Mouse (Mus musculus) liver, postnatal 0 days (tissue): ENCODE measurements around the gene Uba7. TPM values are rescaled to one million over a fixed set of nuclear protein-coding genes. Genes with fewer than 3 reads are reported as not detected.

Source experiments
- ATAC-seq: fragments of 200-750 bp; cut with Nextera tagmentation; 2 replicates; pipeline ENCODE4 v1.8.0; 2017; ENCODE audit warnings: mild to moderate bottlenecking, moderate library complexity
- DNase-seq: peaks from one replicate; pipeline ENCODE4 v3.0.0-alpha.2; 2016
- H3K27ac ChIP-seq: fragments of 300-500 bp; sonication (generic); 2 replicates; pipeline ENCODE4 v1.5.1; 2014; ENCODE audit warnings: antibody characterized with exemption, moderate library complexity, mild to moderate bottlenecking, low read depth
- H3K27me3 ChIP-seq: fragments of 300-500 bp; sonication (generic); 2 replicates; pipeline ENCODE4 v1.6.1; 2014; ENCODE audit warnings: low read length, control low read depth, mixed read lengths; ENCODE audit not compliant: insufficient read depth
- H3K36me3 ChIP-seq: fragments of 300-500 bp; sonication (generic); replicated peaks from 2 replicates; pipeline ENCODE4 v1.6.1; 2014; ENCODE audit warnings: mild to moderate bottlenecking, control low read depth, low read length, moderate library complexity, mixed read lengths; ENCODE audit not compliant: insufficient read depth
- H3K4me1 ChIP-seq: fragments of 300-500 bp; sonication (generic); 2 replicates; pipeline ENCODE4 v1.6.1; 2014; ENCODE audit warnings: antibody characterized with exemption, mild to moderate bottlenecking, control low read depth; ENCODE audit not compliant: insufficient read depth
- H3K4me2 ChIP-seq: fragments of 300-500 bp; sonication (generic); 2 replicates; pipeline ENCODE4 v1.6.1; 2014; ENCODE audit warnings: low read depth, mild to moderate bottlenecking, low read length, moderate library complexity, mixed read lengths
- H3K4me3 ChIP-seq: fragments of 300-500 bp; sonication (generic); 2 replicates; pipeline ENCODE4 v1.5.1; 2014; ENCODE audit warnings: low read depth, low read length
- H3K9ac ChIP-seq: fragments of 300-500 bp; sonication (generic); replicated peaks from 2 replicates; pipeline ENCODE4 v1.6.1; 2014; ENCODE audit warnings: mild to moderate bottlenecking, moderate library complexity
- H3K9me3 ChIP-seq: fragments of 300-500 bp; sonication (generic); 2 replicates; pipeline ENCODE4 v1.6.1; 2016; ENCODE audit warnings: mild to moderate bottlenecking, control low read depth, low read length, mixed read lengths
- CTCF ChIP-seq: sonication (generic); IDR thresholded peaks from 2 replicates; pipeline ENCODE4 v1.5.1; 2016; ENCODE audit warnings: antibody characterized with exemption, low read depth
- EP300 ChIP-seq: IDR thresholded peaks from 2 replicates; pipeline ENCODE4 v1.6.1; 2016; ENCODE audit warnings: antibody characterized with exemption, low read depth, mild to moderate bottlenecking
- WGBS: fragments of 180-500 bp; shearing (Covaris S2); extraction: QIAGEN DNeasy Blood & Tissue Kit; methylation state at CpG from one replicate; pipeline ENCODE4 v1.1.7; 2014; ENCODE audit not compliant: insufficient replicate concordance; 5-methylcytosine and 5-hydroxymethylcytosine counted together
- polyA plus RNA-seq: library from polyadenylated mRNA; unstranded; fragments of >200 nt; fragmentation: Nextera tagmentation; extraction: Ambion mirVana; gene quantifications from 2 replicates; pipeline ENCODE4 v1.2.1, GENCODE M21; 2015

Gene Uba7
- polyA plus RNA-seq, 1 experiment from 2014 or later, result 33.2 TPM

DNA sequence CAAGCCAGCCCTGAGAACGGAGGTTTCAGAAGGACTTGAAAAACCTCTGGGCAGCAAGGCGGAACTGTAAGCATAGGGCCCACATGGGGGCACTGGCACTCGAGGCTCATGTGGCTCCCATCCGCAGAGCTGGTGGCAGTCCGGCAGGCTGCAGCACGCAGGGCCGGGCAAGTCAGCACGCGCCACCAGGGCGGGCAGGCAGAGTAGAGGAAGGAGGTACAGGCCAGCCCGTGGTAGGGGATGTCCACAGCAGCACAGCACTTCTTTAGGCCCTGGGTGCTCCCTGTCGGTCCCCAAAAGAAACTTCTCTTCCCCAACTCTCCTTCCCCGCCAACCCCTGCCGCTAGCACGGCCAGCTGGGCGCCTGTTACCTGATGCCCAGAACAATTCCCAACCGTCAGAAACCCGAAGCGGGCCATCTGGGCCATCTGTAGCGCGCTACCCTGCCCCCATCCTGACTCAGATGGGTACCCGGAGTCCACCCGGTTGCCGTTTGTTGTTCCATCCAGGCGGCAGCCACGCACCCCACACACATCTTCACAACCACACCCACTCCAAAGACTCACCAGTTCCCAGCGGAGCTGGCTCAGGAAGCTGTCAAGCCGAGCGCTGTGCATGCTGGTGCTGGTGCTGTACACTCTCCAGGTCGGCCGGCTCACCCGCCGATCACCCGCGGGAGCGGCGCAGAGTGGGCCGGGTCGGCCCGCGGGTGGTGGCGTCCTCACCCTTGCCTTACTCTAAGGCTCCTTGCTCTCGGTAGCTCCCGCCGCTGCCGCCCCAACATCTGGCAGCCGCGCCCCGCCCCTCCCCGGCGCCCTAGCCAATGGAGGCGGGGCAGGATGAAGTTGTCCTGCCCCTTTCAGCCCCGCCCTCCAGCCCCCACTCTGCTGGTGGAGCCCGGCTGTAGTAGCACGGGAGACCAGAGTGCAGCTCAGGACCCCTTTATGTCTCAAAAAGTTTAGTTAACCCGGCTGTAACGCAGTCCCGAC lies 10.1 kb downstream of the Uba7 start, which contains the start of gene Inka1:
Gene Inka1 (minus strand): TSS at position 749 of the 989 bp plus-strand sequence.
- ATAC-seq (peak; percentile 73), DNase-seq (peak; percentile 95)
- Histone ChIP-seq H3K9me3 (no peaks in the 10 kb centered on the region), H3K36me3 (peaks cover 34% of the 10 kb centered on the region), H3K27ac (peak within 1 kb of the TSS; percentile 95), H3K4me3 (peak within 1 kb of the TSS; percentile 63), H3K4me1 (peaks cover 50% of the 10 kb centered on the region), H3K9ac (peak within 1 kb of the TSS; percentile 83), H3K27me3 (no peaks in the 10 kb centered on the region), H3K4me2 (peak within 1 kb of the TSS; percentile 87)
- 3% methylated on average over 53 of the region's 58 CpGs for WGBS
- TF ChIP-seq EP300 (no peak), CTCF (peak; percentile 51)

DNA sequence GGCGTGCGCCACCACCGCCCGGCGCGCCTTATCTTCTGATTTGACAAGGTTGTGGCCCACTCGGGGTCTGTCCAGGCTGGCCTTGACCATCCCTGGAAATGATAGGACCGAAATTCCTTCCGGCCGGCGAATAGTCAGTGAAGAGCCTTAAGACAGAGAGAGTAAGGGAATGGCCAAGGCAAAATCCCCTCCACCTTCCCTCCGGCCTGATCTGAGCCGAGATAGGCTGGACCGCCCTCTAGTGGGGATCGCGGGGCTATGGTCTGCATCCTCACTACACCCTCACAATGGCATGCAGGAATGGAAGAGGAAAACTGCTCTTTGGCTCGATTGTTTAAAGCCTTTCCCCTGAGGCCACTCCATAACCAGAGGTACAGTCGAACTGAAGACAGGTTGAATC lies 11.1 kb downstream of the Uba7 start:
- H3K27ac ChIP-seq, result peak overlapping the region; percentile 95
- peaks cover 40% of the 10 kb centered on the region for H3K4me1 ChIP-seq
- H3K4me3 ChIP-seq, result peak overlapping the region; percentile 63
- H3K4me2 ChIP-seq, result peak overlapping the region; percentile 87
- peak overlapping the region; percentile 83; the same call in 1 of the 2 replicates for H3K9ac ChIP-seq
- TF ChIP-seq CTCF (peak; percentile 93), EP300 (no peak)
- no peaks in the 10 kb centered on the region for H3K9me3 ChIP-seq
- H3K36me3 ChIP-seq, result peaks cover 25% of the 10 kb centered on the region
- DNase-seq (peak; percentile 85), ATAC-seq (peak; percentile 11; the same call in 1 of the 2 replicates)
- H3K27me3 ChIP-seq, result no peaks in the 10 kb centered on the region
- 1% methylated on average over 18 of the region's 18 CpGs for WGBS

DNA sequence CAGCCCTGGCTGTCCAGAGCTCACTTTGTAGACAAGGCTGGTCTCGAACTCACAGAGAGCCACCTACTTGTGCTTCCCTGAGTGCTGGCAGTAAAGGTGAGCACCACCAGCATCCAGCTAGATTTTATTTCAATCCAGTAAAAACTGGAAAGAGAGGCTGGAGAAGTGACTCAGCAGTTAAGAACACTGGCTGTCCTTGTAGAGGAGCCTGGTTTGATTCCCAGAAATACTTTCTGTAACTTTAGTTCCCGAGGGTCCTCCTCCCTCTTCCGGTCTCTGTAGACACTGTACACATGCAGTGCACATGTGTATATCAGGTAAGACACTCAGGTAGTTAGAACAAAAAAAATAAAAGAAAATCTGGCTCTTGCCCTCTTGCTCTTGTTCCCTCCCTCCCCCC lies 12.6 kb downstream of the Uba7 start:
- no peak overlapping the region for H3K4me3 ChIP-seq
- DNase-seq, result no peak
- no peak overlapping the region for H3K27ac ChIP-seq
- no peak for ATAC-seq
- no peak overlapping the region for H3K9ac ChIP-seq
- peaks cover 12% of the 10 kb centered on the region for H3K36me3 ChIP-seq
- WGBS, result 76% methylated on average over 3 of the region's 3 CpGs
- no peak for TF ChIP-seq CTCF
- no peak for TF ChIP-seq EP300
- H3K27me3 ChIP-seq, result no peaks in the 10 kb centered on the region
- H3K9me3 ChIP-seq, result no peaks in the 10 kb centered on the region
- no peak overlapping the region for H3K4me2 ChIP-seq
- peaks cover 24% of the 10 kb centered on the region for H3K4me1 ChIP-seq

DNA sequence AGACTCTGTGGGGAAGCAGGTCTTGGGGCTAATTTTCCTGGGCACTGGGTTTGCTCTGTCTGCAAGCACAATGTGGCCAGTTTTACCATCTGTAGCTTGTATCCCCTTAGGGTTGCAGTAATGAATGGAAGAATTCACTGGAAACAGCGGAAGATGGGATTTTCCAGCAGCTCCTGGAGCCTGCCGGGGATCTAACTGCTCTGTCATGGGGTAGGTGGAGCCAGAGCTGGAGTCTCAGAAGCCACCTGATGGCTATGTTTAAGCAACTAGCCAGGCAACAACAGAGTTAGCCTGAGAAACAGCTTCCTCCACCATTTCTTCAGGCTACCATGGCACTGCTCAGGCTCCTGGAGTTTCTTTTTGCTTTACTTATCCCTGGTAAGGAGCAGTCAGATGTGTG lies 16.9 kb downstream of the Uba7 start, which contains the start of gene Cdhr4:
Gene Cdhr4 (plus strand): TSS at position 301 of the 400 bp plus-strand sequence.
- Histone ChIP-seq H3K4me3 (no peak within 1 kb of the TSS), H3K9me3 (no peaks in the 10 kb centered on the region), H3K4me1 (no peaks in the 10 kb centered on the region), H3K36me3 (no peaks in the 10 kb centered on the region), H3K9ac (no peak within 1 kb of the TSS), H3K27me3 (no peaks in the 10 kb centered on the region), H3K27ac (no peak within 1 kb of the TSS), H3K4me2 (no peak within 1 kb of the TSS)
- TF ChIP-seq EP300, result no peak
- no peak for TF ChIP-seq CTCF
- ATAC-seq, result no peak
- DNase-seq, result no peak
- WGBS, result 71% methylated on average over 2 of the region's 2 CpGs

DNA sequence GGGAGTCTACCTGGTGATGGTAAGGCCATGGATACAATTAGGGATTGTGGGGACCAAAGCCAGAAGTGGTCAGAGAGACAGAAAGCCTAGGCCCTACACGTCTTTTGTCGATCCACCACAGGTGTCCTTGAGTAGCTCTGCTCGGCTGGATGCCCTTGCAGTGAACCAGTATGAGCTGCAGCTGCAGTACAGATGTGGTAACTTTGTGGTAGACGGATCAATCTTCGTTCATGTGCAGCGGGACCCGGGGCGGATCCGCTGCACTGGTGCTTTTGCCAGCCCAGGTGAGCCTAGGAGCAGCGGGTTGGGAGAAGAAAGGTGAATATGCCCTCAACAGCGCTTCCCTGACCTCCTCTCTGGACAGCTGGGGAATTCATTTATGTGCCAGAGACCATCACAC lies 17.7 kb downstream of the Uba7 start:
- Histone ChIP-seq H3K4me3 (no peak overlapping the region), H3K4me2 (no peak overlapping the region), H3K27me3 (no peaks in the 10 kb centered on the region), H3K36me3 (no peaks in the 10 kb centered on the region), H3K4me1 (no peaks in the 10 kb centered on the region), H3K9ac (no peak overlapping the region), H3K27ac (no peak overlapping the region), H3K9me3 (no peaks in the 10 kb centered on the region)
- TF ChIP-seq CTCF, result no peak
- TF ChIP-seq EP300, result no peak
- DNase-seq (no peak), ATAC-seq (no peak)
- WGBS, result 73% methylated on average over 11 of the region's 11 CpGs

DNA sequence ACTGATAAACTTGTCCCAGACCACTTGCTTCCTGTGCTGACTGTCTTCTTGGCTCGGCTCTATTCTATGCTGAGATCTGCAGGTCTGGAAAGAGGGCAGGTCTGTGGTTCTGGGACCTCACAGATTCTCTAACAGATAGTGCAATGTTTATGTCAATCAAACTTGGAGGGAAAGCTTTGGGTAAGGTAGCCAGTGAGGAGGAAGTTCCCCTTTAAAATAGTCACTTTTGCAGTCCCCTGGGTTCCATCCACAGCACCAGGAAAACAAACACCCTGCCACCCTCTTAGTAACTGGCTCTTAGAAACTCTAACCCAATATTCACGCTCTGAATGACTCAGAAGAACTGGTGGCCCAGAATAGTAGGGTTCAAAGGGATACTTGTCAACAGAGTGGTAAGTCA lies 19.2 kb downstream of the Uba7 start:
- DNase-seq (no peak), ATAC-seq (no peak)
- Histone ChIP-seq H3K4me1 (no peaks in the 10 kb centered on the region), H3K27me3 (no peaks in the 10 kb centered on the region), H3K27ac (no peak overlapping the region), H3K9ac (no peak overlapping the region), H3K4me3 (no peak overlapping the region), H3K4me2 (no peak overlapping the region), H3K9me3 (no peaks in the 10 kb centered on the region), H3K36me3 (no peaks in the 10 kb centered on the region)
- no peak for TF ChIP-seq CTCF
- TF ChIP-seq EP300, result no peak; the same call in 1 of the 2 replicates
- WGBS, result 23% methylated on average over 2 of the region's 2 CpGs
